Mouse (Mus musculus): Measurements from ENCODE around the gene Wdr38. TPM values are rescaled to one million over a fixed set of nuclear protein-coding genes. Genes with fewer than 3 reads are reported as not detected.
"Not testable (repeated sequence)": the region's sequence is repeated elsewhere in the genome, so short reads cannot be mapped to it uniquely, and the experiment has no call there.

Wdr38 gene
- polyA plus RNA-seq, 1 experiment from 2014 or later = 1.7 TPM

- no peaks in the 10 kb centered on the region for H3K27me3 ChIP-seq (replicated peaks; ENCODE audit: control insufficient read depth, insufficient read depth, low read length)
- H3K9ac ChIP-seq (ENCODE audit: low read depth, low read length) = peak overlapping the region; percentile 82
- peak overlapping the region; percentile 83 for H3K4me2 ChIP-seq (ENCODE audit: low read length)
- peaks cover 30% of the 10 kb centered on the region for H3K4me1 ChIP-seq (ENCODE audit: control insufficient read depth, insufficient read depth, low read depth, low read length)
- H3K27ac ChIP-seq (ENCODE audit: low read depth, low read length) = no peak overlapping the region
- peaks cover 24% of the 10 kb centered on the region for H3K36me3 ChIP-seq (ENCODE audit: control insufficient read depth, insufficient read depth, low read length)
- peak overlapping the region; percentile 74 for H3K4me3 ChIP-seq (ENCODE audit: low read length)
- ATAC-seq = no peak
- WGBS = 63% methylated on average over 5 of the region's 5 CpGs
- no peaks in the 10 kb centered on the region for H3K9me3 ChIP-seq (ENCODE audit: control insufficient read depth, low read length)
These were observed 6.2 kb downstream of the Wdr38 start for GRCm38 (mm10) chr2:39003512-39003911.

GRCm38 (mm10) chr2:39004372-39004771, 7.1 kb downstream of the Wdr38 start:
- Histone ChIP-seq H3K9me3 (ENCODE audit: control insufficient read depth, low read length) (no peaks in the 10 kb centered on the region), H3K9ac (ENCODE audit: low read depth, low read length) (peak overlapping the region; percentile 82), H3K27me3 (replicated peaks; ENCODE audit: control insufficient read depth, insufficient read depth, low read length) (no peaks in the 10 kb centered on the region), H3K4me3 (ENCODE audit: low read length) (peak overlapping the region; percentile 74), H3K4me2 (ENCODE audit: low read length) (peak overlapping the region; percentile 83), H3K27ac (ENCODE audit: low read depth, low read length) (peak overlapping the region; percentile 90), H3K36me3 (ENCODE audit: control insufficient read depth, insufficient read depth, low read length) (peaks cover 24% of the 10 kb centered on the region), H3K4me1 (ENCODE audit: control insufficient read depth, insufficient read depth, low read depth, low read length) (peaks cover 37% of the 10 kb centered on the region)
- WGBS = 0% methylated on average over 11 of the region's 11 CpGs
- 0 out of 2 replicates have a peak, but pooled peaks have one; percentile 1 for ATAC-seq

GRCm38 (mm10) chr2:39004880-39005435, 7.7 kb downstream of the Wdr38 start, which contains the start of gene Arpc5l:
Arpc5l (plus strand) TSS chr2:39005348.
- Histone ChIP-seq H3K27ac (ENCODE audit: low read depth, low read length) (peak within 1 kb of the TSS; percentile 90), H3K36me3 (ENCODE audit: control insufficient read depth, insufficient read depth, low read length) (peaks cover 24% of the 10 kb centered on the region), H3K4me2 (ENCODE audit: low read length) (peak within 1 kb of the TSS; percentile 83), H3K4me1 (ENCODE audit: control insufficient read depth, insufficient read depth, low read depth, low read length) (peaks cover 41% of the 10 kb centered on the region), H3K4me3 (ENCODE audit: low read length) (peak within 1 kb of the TSS; percentile 74), H3K9me3 (ENCODE audit: control insufficient read depth, low read length) (no peaks in the 10 kb centered on the region), H3K9ac (ENCODE audit: low read depth, low read length) (peak within 1 kb of the TSS; percentile 82), H3K27me3 (replicated peaks; ENCODE audit: control insufficient read depth, insufficient read depth, low read length) (no peaks in the 10 kb centered on the region)
- ATAC-seq = peak; percentile 87
- WGBS = 1% methylated on average over 57 of the region's 58 CpGs

GRCm38 (mm10) chr2:39005574-39006079, 8.4 kb downstream of the Wdr38 start, which contains the start of gene Rpl35:
Rpl35 (minus strand) TSS chr2:39005624.
- H3K4me1 ChIP-seq (ENCODE audit: control insufficient read depth, insufficient read depth, low read depth, low read length) = peaks cover 45% of the 10 kb centered on the region
- WGBS = 14% methylated on average over 15 of the region's 15 CpGs
- ATAC-seq = no peak

GRCm38 (mm10) chr2:39006149-39006730, 9.0 kb downstream of the Wdr38 start:
- Histone ChIP-seq H3K9me3 (ENCODE audit: control insufficient read depth, low read length) (no peaks in the 10 kb centered on the region), H3K36me3 (ENCODE audit: control insufficient read depth, insufficient read depth, low read length) (peaks cover 12% of the 10 kb centered on the region), H3K27me3 (replicated peaks; ENCODE audit: control insufficient read depth, insufficient read depth, low read length) (no peaks in the 10 kb centered on the region), H3K4me2 (ENCODE audit: low read length) (peak overlapping the region; percentile 67), H3K9ac (ENCODE audit: low read depth, low read length) (no peak overlapping the region), H3K4me3 (ENCODE audit: low read length) (no peak overlapping the region), H3K4me1 (ENCODE audit: control insufficient read depth, insufficient read depth, low read depth, low read length) (peaks cover 47% of the 10 kb centered on the region), H3K27ac (ENCODE audit: low read depth, low read length) (no peak overlapping the region)
- 94% methylated on average over 14 of the region's 14 CpGs for WGBS
- no peak for ATAC-seq

More at GRCm38 (mm10) chr2:39005574-39006079, 8.4 kb downstream of the Wdr38 start, which contains the start of gene Rpl35:
- H3K27me3 ChIP-seq (replicated peaks; ENCODE audit: control insufficient read depth, insufficient read depth, low read length) = no peaks in the 10 kb centered on the region
- H3K9me3 ChIP-seq (ENCODE audit: control insufficient read depth, low read length) = no peaks in the 10 kb centered on the region
- H3K4me2 ChIP-seq (ENCODE audit: low read length) = peak within 1 kb of the TSS; percentile 83
- peak within 1 kb of the TSS; percentile 82 for H3K9ac ChIP-seq (ENCODE audit: low read depth, low read length)
- H3K27ac ChIP-seq (ENCODE audit: low read depth, low read length) = peak within 1 kb of the TSS; percentile 90
- peaks cover 18% of the 10 kb centered on the region for H3K36me3 ChIP-seq (ENCODE audit: control insufficient read depth, insufficient read depth, low read length)
- peak within 1 kb of the TSS; percentile 74 for H3K4me3 ChIP-seq (ENCODE audit: low read length)

GRCm38 (mm10) chr2:39007865-39008264, 10.6 kb downstream of the Wdr38 start:
- H3K36me3 ChIP-seq (ENCODE audit: control insufficient read depth, insufficient read depth, low read length) = peaks cover 3% of the 10 kb centered on the region; the same call in 1 of the 2 replicates
- H3K9me3 ChIP-seq (ENCODE audit: control insufficient read depth, low read length) = no peaks in the 10 kb centered on the region
- peaks cover 45% of the 10 kb centered on the region for H3K4me1 ChIP-seq (ENCODE audit: control insufficient read depth, insufficient read depth, low read depth, low read length)
- peak overlapping the region; percentile 88 for H3K27ac ChIP-seq (ENCODE audit: low read depth, low read length)
- WGBS = under 1% methylated on average over 31 of the region's 44 CpGs
- peak; percentile 89 for ATAC-seq
- peak overlapping the region; percentile 95 for H3K9ac ChIP-seq (ENCODE audit: low read depth, low read length)
- H3K4me3 ChIP-seq (ENCODE audit: low read length) = peak overlapping the region; percentile 84
- no peaks in the 10 kb centered on the region for H3K27me3 ChIP-seq (replicated peaks; ENCODE audit: control insufficient read depth, insufficient read depth, low read length)
- peak overlapping the region; percentile 95 for H3K4me2 ChIP-seq (ENCODE audit: low read length)

- Histone ChIP-seq H3K4me3 (ENCODE audit: low read length) (peak overlapping the region; percentile 84), H3K4me2 (ENCODE audit: low read length) (peak overlapping the region; percentile 95), H3K36me3 (ENCODE audit: control insufficient read depth, insufficient read depth, low read length) (peaks cover 6% of the 10 kb centered on the region; the same call in 1 of the 2 replicates), H3K27ac (ENCODE audit: low read depth, low read length) (peak overlapping the region; percentile 88), H3K9me3 (ENCODE audit: control insufficient read depth, low read length) (no peaks in the 10 kb centered on the region), H3K4me1 (ENCODE audit: control insufficient read depth, insufficient read depth, low read depth, low read length) (peaks cover 40% of the 10 kb centered on the region), H3K27me3 (replicated peaks; ENCODE audit: control insufficient read depth, insufficient read depth, low read length) (no peaks in the 10 kb centered on the region), H3K9ac (ENCODE audit: low read depth, low read length) (peak overlapping the region; percentile 95)
- ATAC-seq = peak; percentile 41
- 1% methylated on average over 23 of the region's 25 CpGs for WGBS
These were observed 11.1 kb downstream of the Wdr38 start for GRCm38 (mm10) chr2:39008350-39008851.

GRCm38 (mm10) chr2:39008954-39009365, 11.7 kb downstream of the Wdr38 start:
- peak overlapping the region; percentile 88 for H3K27ac ChIP-seq (ENCODE audit: low read depth, low read length)
- peaks cover 6% of the 10 kb centered on the region; the same call in 1 of the 2 replicates for H3K36me3 ChIP-seq (ENCODE audit: control insufficient read depth, insufficient read depth, low read length)
- H3K9ac ChIP-seq (ENCODE audit: low read depth, low read length) = peak overlapping the region; percentile 95
- H3K9me3 ChIP-seq (ENCODE audit: control insufficient read depth, low read length) = no peaks in the 10 kb centered on the region
- H3K27me3 ChIP-seq (replicated peaks; ENCODE audit: control insufficient read depth, insufficient read depth, low read length) = no peaks in the 10 kb centered on the region
- ATAC-seq = no peak
- peak overlapping the region; percentile 95 for H3K4me2 ChIP-seq (ENCODE audit: low read length)
- H3K4me3 ChIP-seq (ENCODE audit: low read length) = peak overlapping the region; percentile 84
- WGBS = 36% methylated on average over 3 of the region's 3 CpGs
- H3K4me1 ChIP-seq (ENCODE audit: control insufficient read depth, insufficient read depth, low read depth, low read length) = peaks cover 35% of the 10 kb centered on the region

- not testable (repeated sequence) for H3K4me2 ChIP-seq (ENCODE audit: low read length); H3K27ac ChIP-seq (ENCODE audit: low read depth, low read length); H3K9me3 ChIP-seq (ENCODE audit: control insufficient read depth, low read length); ATAC-seq; H3K27me3 ChIP-seq (replicated peaks; ENCODE audit: control insufficient read depth, insufficient read depth, low read length); H3K9ac ChIP-seq (ENCODE audit: low read depth, low read length); H3K4me3 ChIP-seq (ENCODE audit: low read length)
- H3K36me3 ChIP-seq (ENCODE audit: control insufficient read depth, insufficient read depth, low read length) = peaks cover 14% of the 10 kb centered on the region; the same call in 1 of the 2 replicates
- H3K4me1 ChIP-seq (ENCODE audit: control insufficient read depth, insufficient read depth, low read depth, low read length) = peaks cover 31% of the 10 kb centered on the region
- WGBS = 93% methylated on average over 5 of the region's 5 CpGs
These were observed 12.9 kb downstream of the Wdr38 start for GRCm38 (mm10) chr2:39010144-39010543.
